In genomic region chr3:36531979-36532542, GRCm38 (mm10) we compare ENCODE assay signal across 9 mouse cellular contexts. TPM values are rescaled to one million over a fixed set of nuclear protein-coding genes. Genes with fewer than 3 reads are reported as not detected.
DNase-seq lines count a peak whose midpoint lies in the region; ATAC-seq and TF ChIP-seq lines count a peak whose summit lies in the region.
"Had no signal": no experiment of that assay in that cellular context is flagged by ENCODE, and none has a peak within 500 bp of the region (broad histone marks: within the 10 kb centered on the region; RNA-seq: fewer than 3 reads in every experiment).

No protein-coding gene starts in this region.

- peak overlapping the region; percentile 40 for H3K4me3 ChIP-seq in heart, embryonic 15.5 days
- H3K4me3 ChIP-seq in cortical plate, adult 2 months (ENCODE audit: insufficient read depth, low read length) = peak overlapping the region; percentile 5; the same call in 1 of the 2 replicates
- H3K4me3 ChIP-seq in hindbrain, embryonic 16.5 days (ENCODE audit: low read length) = peak overlapping the region; percentile 32
- no peak overlapping the region; the same call in 1 of the 2 replicates for H3K4me3 ChIP-seq in midbrain, embryonic 13.5 days (replicated peaks)

- no peak for DNase-seq in heart, adult 18-20 months
- DNase-seq in adrenal gland, postnatal 25 days = no peak
- no peak for DNase-seq in layer of hippocampus, adult 9-11 months

- no peak for ATAC-seq in heart, embryonic 15.5 days (replicated peaks; ENCODE audit: insufficient number of reproducible peaks, insufficient read depth, low FRiP score, low read depth)
- ATAC-seq in hindbrain, embryonic 16.5 days = peak; percentile 58
- ATAC-seq in midbrain, embryonic 13.5 days = no peak
- ATAC-seq in monocyte, adult 5-6 weeks (replicated peaks; ENCODE audit: insufficient number of reproducible peaks, low FRiP score, low TSS enrichment, poor library complexity, severe bottlenecking) = no peak
- ATAC-seq: Patski had no signal

- H3K4me2 ChIP-seq in heart, embryonic 15.5 days = peak overlapping the region; percentile 67
- peak overlapping the region; percentile 56 for H3K4me2 ChIP-seq in hindbrain, embryonic 16.5 days (ENCODE audit: low read length)
- peak overlapping the region; percentile 38 for H3K4me2 ChIP-seq in midbrain, embryonic 13.5 days (replicated peaks)

- TF ChIP-seq POLR2A in cortical plate, adult 2 months (IDR thresholded peaks at IDR 0.05; ENCODE audit: extremely low read depth, insufficient read depth, low read length) = 0 out of 2 replicates have a peak, but pooled peaks have one; percentile 16

- 8% methylated on average over 18 of the region's 18 CpGs for WGBS in heart, embryonic 15.5 days
- WGBS in hindbrain, embryonic 16.5 days = 13% methylated on average over 18 of the region's 18 CpGs
- 21% methylated on average over 18 of the region's 18 CpGs for WGBS in midbrain, embryonic 13.5 days

- H3K36me3 ChIP-seq in heart, embryonic 15.5 days = no peaks in the 10 kb centered on the region
- no peaks in the 10 kb centered on the region for H3K36me3 ChIP-seq in hindbrain, embryonic 16.5 days (ENCODE audit: control insufficient read depth, insufficient read depth, low read length)
- no peaks in the 10 kb centered on the region for H3K36me3 ChIP-seq in midbrain, embryonic 13.5 days

- H3K9me3 ChIP-seq in heart, embryonic 15.5 days (replicated peaks) = no peaks in the 10 kb centered on the region
- H3K9me3 ChIP-seq in hindbrain, embryonic 16.5 days (ENCODE audit: control insufficient read depth, low read length) = no peaks in the 10 kb centered on the region
- H3K9me3 ChIP-seq in midbrain, embryonic 13.5 days = no peaks in the 10 kb centered on the region

- peaks cover 26% of the 10 kb centered on the region for H3K4me1 ChIP-seq in heart, embryonic 15.5 days (replicated peaks)
- peaks cover 4% of the 10 kb centered on the region for H3K4me1 ChIP-seq in cortical plate, adult 2 months (ENCODE audit: control insufficient read depth, insufficient read depth, low read length)
- H3K4me1 ChIP-seq in hindbrain, embryonic 16.5 days (ENCODE audit: control insufficient read depth, insufficient read depth, low read depth, low read length) = peaks cover 5% of the 10 kb centered on the region
- H3K4me1 ChIP-seq in midbrain, embryonic 13.5 days (replicated peaks) = 0 out of 2 replicates have a peak, but pooled peaks cover 12% of the 10 kb centered on the region

- peak overlapping the region; percentile 46 for H3K9ac ChIP-seq in heart, embryonic 15.5 days
- H3K9ac ChIP-seq in hindbrain, embryonic 16.5 days (ENCODE audit: low read depth, low read length) = peak overlapping the region; percentile 48
- H3K9ac ChIP-seq in midbrain, embryonic 13.5 days (replicated peaks) = no peak overlapping the region

- no peak for TF ChIP-seq CTCF in cortical plate, adult 2 months (IDR thresholded peaks at IDR 0.05; ENCODE audit: extremely low read depth, insufficient read depth, low read length)

- no peaks in the 10 kb centered on the region for H3K27me3 ChIP-seq in heart, embryonic 15.5 days
- H3K27me3 ChIP-seq in hindbrain, embryonic 16.5 days (replicated peaks; ENCODE audit: control insufficient read depth, insufficient read depth, low read length) = 0 out of 2 replicates have a peak, but pooled peaks cover 10% of the 10 kb centered on the region
- peaks cover 14% of the 10 kb centered on the region; the same call in 1 of the 2 replicates for H3K27me3 ChIP-seq in midbrain, embryonic 13.5 days

- peak overlapping the region; percentile 5; the same call in 1 of the 2 replicates for H3K27ac ChIP-seq in heart, embryonic 15.5 days
- no peak overlapping the region for H3K27ac ChIP-seq in cortical plate, adult 2 months (ENCODE audit: insufficient read depth, low read length)
- H3K27ac ChIP-seq in hindbrain, embryonic 16.5 days (ENCODE audit: low read depth, low read length) = no peak overlapping the region
- H3K27ac ChIP-seq in midbrain, embryonic 13.5 days = no peak overlapping the region

RNA-seq across cellular contexts. Expression of gene Gm11549, which starts 10.4 kb away (rescaled TPM):
- 0.46 and 0.60 TPM in 2 replicates for polyA plus RNA-seq in heart, embryonic 15.5 days (2015; fragmentation: Nextera tagmentation; extraction: Ambion mirVana)
- total RNA-seq in heart, adult 18-20 months (2021) = not detected
- 37.6 and 38.9 TPM in 2 replicates for polyA plus RNA-seq in cortical plate, adult 2 months (2012; rRNA removed)
- polyA plus RNA-seq in hindbrain, embryonic 16.5 days (2015; fragmentation: Nextera tagmentation; extraction: Ambion mirVana) = 0.47 and 0.75 TPM in 2 replicates
- 0.52 and 0.71 TPM in 2 replicates for polyA plus RNA-seq in midbrain, embryonic 13.5 days (2015; fragmentation: Nextera tagmentation; extraction: Ambion mirVana)
- not detected in 3 replicates for total RNA-seq in monocyte, adult 5-6 weeks (2017)
- not detected in 2 replicates for total RNA-seq in adrenal gland, postnatal 25 days (2021)
- polyA plus RNA-seq: Patski had no signal

RNA-seq across cellular contexts. Expression of gene Exosc9, which starts 20.3 kb away (rescaled TPM):
- 40.5 and 52.4 TPM in 2 replicates for polyA plus RNA-seq in heart, embryonic 15.5 days (2015; fragmentation: Nextera tagmentation; extraction: Ambion mirVana)
- 10 to 100 TPM; 19.1 to 19.9 TPM for total RNA-seq in heart, adult 18-20 months (2021)
- 35.0 and 35.8 TPM in 2 replicates for polyA plus RNA-seq in cortical plate, adult 2 months (2012; rRNA removed)
- polyA plus RNA-seq in hindbrain, embryonic 16.5 days (2015; fragmentation: Nextera tagmentation; extraction: Ambion mirVana) = 73.4 and 81.9 TPM in 2 replicates
- polyA plus RNA-seq in midbrain, embryonic 13.5 days (2015; fragmentation: Nextera tagmentation; extraction: Ambion mirVana) = 93.0 and 98.3 TPM in 2 replicates
- 64.1 to 69.4 TPM (median 65.2 TPM) in 3 replicates for total RNA-seq in monocyte, adult 5-6 weeks (2017)
- 30.9 and 35.0 TPM in 2 replicates for total RNA-seq in adrenal gland, postnatal 25 days (2021)

RNA-seq across cellular contexts. Expression of gene Ccna2, which starts 39.9 kb away (rescaled TPM):
- polyA plus RNA-seq in heart, embryonic 15.5 days (2015; fragmentation: Nextera tagmentation; extraction: Ambion mirVana) = 160 and 174 TPM in 2 replicates
- under 1 TPM; 0.51 to 0.99 TPM for total RNA-seq in heart, adult 18-20 months (2021)
- 3.3 and 4.0 TPM in 2 replicates for polyA plus RNA-seq in cortical plate, adult 2 months (2012; rRNA removed)
- 33.8 and 39.4 TPM in 2 replicates for polyA plus RNA-seq in hindbrain, embryonic 16.5 days (2015; fragmentation: Nextera tagmentation; extraction: Ambion mirVana)
- polyA plus RNA-seq in midbrain, embryonic 13.5 days (2015; fragmentation: Nextera tagmentation; extraction: Ambion mirVana) = 84.2 and 84.5 TPM in 2 replicates
- 1.0 to 5.1 TPM (median 2.7 TPM) in 3 replicates for total RNA-seq in monocyte, adult 5-6 weeks (2017)
- 11.9 and 16.5 TPM in 2 replicates for total RNA-seq in adrenal gland, postnatal 25 days (2021)

RNA-seq across cellular contexts. Expression of gene 1810062G17Rik, which starts 56.3 kb away (rescaled TPM):
- 0.92 and 1.6 TPM in 2 replicates for polyA plus RNA-seq in heart, embryonic 15.5 days (2015; fragmentation: Nextera tagmentation; extraction: Ambion mirVana)
- total RNA-seq in heart, adult 18-20 months (2021) = not detected
- 0.15 and 0.23 TPM in 2 replicates for polyA plus RNA-seq in cortical plate, adult 2 months (2012; rRNA removed)
- polyA plus RNA-seq in hindbrain, embryonic 16.5 days (2015; fragmentation: Nextera tagmentation; extraction: Ambion mirVana) = 0.29 and 0.41 TPM in 2 replicates
- polyA plus RNA-seq in midbrain, embryonic 13.5 days (2015; fragmentation: Nextera tagmentation; extraction: Ambion mirVana) = 0.71 TPM in 1 of 2 replicates, not detected in the other
- not detected in 3 replicates for total RNA-seq in monocyte, adult 5-6 weeks (2017)
- total RNA-seq in adrenal gland, postnatal 25 days (2021) = 1.1 and 1.8 TPM in 2 replicates

RNA-seq across cellular contexts. Expression of gene Anxa5, which starts 56.4 kb away (rescaled TPM):
- polyA plus RNA-seq in heart, embryonic 15.5 days (2015; fragmentation: Nextera tagmentation; extraction: Ambion mirVana) = 359 and 472 TPM in 2 replicates
- 100 to 1,000 TPM; 128 to 134 TPM for total RNA-seq in heart, adult 18-20 months (2021)
- polyA plus RNA-seq in cortical plate, adult 2 months (2012; rRNA removed) = 99.2 and 118 TPM in 2 replicates
- 74.7 and 94.7 TPM in 2 replicates for polyA plus RNA-seq in hindbrain, embryonic 16.5 days (2015; fragmentation: Nextera tagmentation; extraction: Ambion mirVana)
- polyA plus RNA-seq in midbrain, embryonic 13.5 days (2015; fragmentation: Nextera tagmentation; extraction: Ambion mirVana) = 49.5 and 57.5 TPM in 2 replicates
- 119 to 215 TPM (median 164 TPM) in 3 replicates for total RNA-seq in monocyte, adult 5-6 weeks (2017)
- total RNA-seq in adrenal gland, postnatal 25 days (2021) = 592 and 680 TPM in 2 replicates

Comparison
In these comparisons a context has a peak if more than half of its experiments do, and no peak if none do; other contexts are left out.
1. RNA of gene Gm11549, which starts 10.4 kb away (polyA plus RNA-seq): 37.6 to 38.9 TPM in cortical plate, adult 2 months; 0.47 to 0.75 TPM in hindbrain, embryonic 16.5 days, 0.52 to 0.71 TPM in midbrain, embryonic 13.5 days and 0.46 to 0.60 TPM in heart, embryonic 15.5 days; every median in the first group is over 10 times any median in the second.
2. Peak in every context shown above with its lines, with median percentiles within 50 percentile points of each other: H3K4me2 ChIP-seq.